Mouse (Mus musculus) forebrain, embryonic 15.5 days (tissue): ENCODE measurements around the gene Prg2. TPM values are rescaled to one million over a fixed set of nuclear protein-coding genes. Genes with fewer than 3 reads are reported as not detected.

Source experiments
- ATAC-seq: fragments of 200-750 bp; cut with Nextera tagmentation; replicated peaks from 2 replicates; pipeline ENCODE4 v1.8.0; 2017; ENCODE audit warnings: mild to moderate bottlenecking, moderate TSS enrichment, moderate library complexity
- H3K27ac ChIP-seq: fragments of 300-500 bp; sonication (generic); replicated peaks from 2 replicates; pipeline ENCODE4 v1.5.1; 2015; ENCODE audit warnings: mild to moderate bottlenecking, inconsistent platforms
- H3K27me3 ChIP-seq: fragments of 300-500 bp; sonication (generic); 2 replicates; pipeline ENCODE4 v1.6.1; 2015; ENCODE audit warnings: inconsistent platforms
- H3K36me3 ChIP-seq: fragments of 300-500 bp; sonication (generic); 2 replicates; pipeline ENCODE4 v1.6.1; 2015; ENCODE audit warnings: mild to moderate bottlenecking, inconsistent platforms
- H3K4me1 ChIP-seq: fragments of 300-500 bp; sonication (generic); 2 replicates; pipeline ENCODE4 v1.6.1; 2015; ENCODE audit warnings: inconsistent platforms
- H3K4me2 ChIP-seq: fragments of 300-500 bp; sonication (generic); replicated peaks from 2 replicates; pipeline ENCODE4 v1.6.1; 2015; ENCODE audit warnings: mild to moderate bottlenecking, inconsistent platforms
- H3K4me3 ChIP-seq: fragments of 300-500 bp; sonication (generic); 2 replicates; pipeline ENCODE4 v1.5.1; 2015; ENCODE audit warnings: mild to moderate bottlenecking, inconsistent platforms
- H3K9ac ChIP-seq: fragments of 300-500 bp; sonication (generic); replicated peaks from 2 replicates; pipeline ENCODE4 v1.6.1; 2015; ENCODE audit warnings: mild to moderate bottlenecking, inconsistent platforms
- H3K9me3 ChIP-seq: fragments of 300-500 bp; sonication (generic); 2 replicates; pipeline ENCODE4 v1.6.1; 2016; ENCODE audit warnings: inconsistent platforms
- WGBS: fragments of 180-500 bp; shearing (Covaris S2); methylation state at CpG from one replicate; pipeline ENCODE4 v1.1.7; 2015; ENCODE audit warnings: mixed read lengths; 5-methylcytosine and 5-hydroxymethylcytosine counted together
- polyA plus RNA-seq: library from polyadenylated mRNA; unstranded; fragments of >200 nt; fragmentation: Nextera tagmentation; extraction: Ambion mirVana; gene quantifications from 2 replicates; pipeline ENCODE4 v1.2.1, GENCODE M21; 2015

Prg2 gene
- polyA plus RNA-seq = 0.31 TPM in 1 of 2 replicates, not detected in the other

GRCm38 (mm10) chr2:84980188-84980587, at the start of gene Prg2:
Gene Prg2, plus strand, starts transcription at chr2:84980461.
- Histone ChIP-seq H3K27me3 (no peaks in the 10 kb centered on the region), H3K9me3 (no peaks in the 10 kb centered on the region), H3K4me3 (no peak within 1 kb of the TSS), H3K27ac (no peak within 1 kb of the TSS), H3K9ac (no peak within 1 kb of the TSS), H3K4me1 (no peaks in the 10 kb centered on the region), H3K4me2 (no peak within 1 kb of the TSS), H3K36me3 (no peaks in the 10 kb centered on the region)
- 33% methylated on average over 1 of the region's 1 CpGs for WGBS
- no peak for ATAC-seq

- Histone ChIP-seq H3K4me1 (peaks cover 7% of the 10 kb centered on the region), H3K27me3 (no peaks in the 10 kb centered on the region), H3K9me3 (no peaks in the 10 kb centered on the region), H3K9ac (no peak overlapping the region), H3K4me3 (no peak overlapping the region), H3K36me3 (no peaks in the 10 kb centered on the region), H3K4me2 (no peak overlapping the region), H3K27ac (no peak overlapping the region)
- WGBS = 65% methylated on average over 8 of the region's 8 CpGs
- ATAC-seq = no peak
Observed at GRCm38 (mm10) chr2:84933992-84934648, 46.1 kb upstream of the Prg2 start.

- 36% methylated on average over 4 of the region's 4 CpGs for WGBS
- H3K27me3 ChIP-seq = no peaks in the 10 kb centered on the region
- no peak for ATAC-seq
- no peak overlapping the region for H3K4me2 ChIP-seq
- H3K4me1 ChIP-seq = peaks cover 7% of the 10 kb centered on the region
- no peak overlapping the region for H3K27ac ChIP-seq
- no peaks in the 10 kb centered on the region for H3K36me3 ChIP-seq
- no peak overlapping the region for H3K9ac ChIP-seq
- no peaks in the 10 kb centered on the region for H3K9me3 ChIP-seq
- no peak overlapping the region for H3K4me3 ChIP-seq
Observed at GRCm38 (mm10) chr2:84934649-84935007, 45.6 kb upstream of the Prg2 start.

- Histone ChIP-seq H3K9ac (no peak overlapping the region), H3K9me3 (no peaks in the 10 kb centered on the region), H3K36me3 (no peaks in the 10 kb centered on the region), H3K27ac (no peak overlapping the region), H3K27me3 (no peaks in the 10 kb centered on the region), H3K4me3 (no peak overlapping the region), H3K4me2 (no peak overlapping the region), H3K4me1 (peaks cover 7% of the 10 kb centered on the region)
- ATAC-seq = no peak
- WGBS = 33% methylated on average over 5 of the region's 5 CpGs
Observed at GRCm38 (mm10) chr2:84935065-84935464, 45.2 kb upstream of the Prg2 start.

- H3K4me2 ChIP-seq = peak within 1 kb of the TSS; percentile 42
- peak; percentile 82 for ATAC-seq
- H3K4me1 ChIP-seq = peaks cover 7% of the 10 kb centered on the region
- no peaks in the 10 kb centered on the region for H3K36me3 ChIP-seq
- no peak within 1 kb of the TSS for H3K27ac ChIP-seq
- WGBS = 23% methylated on average over 34 of the region's 38 CpGs
- H3K9ac ChIP-seq = no peak within 1 kb of the TSS; the same call in 1 of the 2 replicates
- H3K27me3 ChIP-seq = no peaks in the 10 kb centered on the region
- no peaks in the 10 kb centered on the region for H3K9me3 ChIP-seq
- H3K4me3 ChIP-seq = peak within 1 kb of the TSS; percentile 25
Observed at GRCm38 (mm10) chr2:84936474-84937429, 43.5 kb upstream of the Prg2 start, which contains the start of gene Slc43a3. Gene Slc43a3, plus strand, starts transcription at chr2:84936579.

GRCm38 (mm10) chr2:84937491-84938150, 42.6 kb upstream of the Prg2 start:
- Histone ChIP-seq H3K9ac (no peak overlapping the region), H3K4me2 (no peak overlapping the region)
- no peak for ATAC-seq

GRCm38 (mm10) chr2:84938249-84938946, 41.9 kb upstream of the Prg2 start:
- H3K4me1 ChIP-seq = peaks cover 7% of the 10 kb centered on the region
- no peaks in the 10 kb centered on the region for H3K9me3 ChIP-seq
- H3K27ac ChIP-seq = no peak overlapping the region
- WGBS = 88% methylated on average over 5 of the region's 5 CpGs
- no peak overlapping the region for H3K4me3 ChIP-seq
- ATAC-seq = no peak
- H3K27me3 ChIP-seq = no peaks in the 10 kb centered on the region
- H3K9ac ChIP-seq = no peak overlapping the region
- H3K36me3 ChIP-seq = no peaks in the 10 kb centered on the region
- H3K4me2 ChIP-seq = no peak overlapping the region

More at GRCm38 (mm10) chr2:84937491-84938150, 42.6 kb upstream of the Prg2 start:
- Histone ChIP-seq H3K9me3 (no peaks in the 10 kb centered on the region), H3K4me1 (peaks cover 7% of the 10 kb centered on the region), H3K27me3 (no peaks in the 10 kb centered on the region), H3K36me3 (no peaks in the 10 kb centered on the region), H3K4me3 (no peak overlapping the region), H3K27ac (no peak overlapping the region)
- 78% methylated on average over 3 of the region's 3 CpGs for WGBS

- H3K4me3 ChIP-seq = no peak overlapping the region
- no peaks in the 10 kb centered on the region for H3K9me3 ChIP-seq
- ATAC-seq = no peak
- H3K9ac ChIP-seq = no peak overlapping the region
- H3K4me1 ChIP-seq = peaks cover 7% of the 10 kb centered on the region
- no peaks in the 10 kb centered on the region for H3K36me3 ChIP-seq
- H3K27ac ChIP-seq = no peak overlapping the region
- H3K4me2 ChIP-seq = no peak overlapping the region
- H3K27me3 ChIP-seq = no peaks in the 10 kb centered on the region
- 93% methylated on average over 3 of the region's 3 CpGs for WGBS
Observed at GRCm38 (mm10) chr2:84939306-84939705, 41.0 kb upstream of the Prg2 start.

- Histone ChIP-seq H3K9ac (no peak overlapping the region), H3K36me3 (no peaks in the 10 kb centered on the region), H3K4me3 (no peak overlapping the region), H3K27ac (no peak overlapping the region), H3K9me3 (no peaks in the 10 kb centered on the region), H3K4me1 (peaks cover 4% of the 10 kb centered on the region), H3K4me2 (no peak overlapping the region), H3K27me3 (no peaks in the 10 kb centered on the region)
- 92% methylated on average over 6 of the region's 6 CpGs for WGBS
- no peak for ATAC-seq
Observed at GRCm38 (mm10) chr2:84939711-84940110, 40.5 kb upstream of the Prg2 start.

- 80% methylated on average over 2 of the region's 2 CpGs for WGBS
- Histone ChIP-seq H3K36me3 (no peaks in the 10 kb centered on the region), H3K4me1 (no peaks in the 10 kb centered on the region), H3K9me3 (no peaks in the 10 kb centered on the region), H3K27me3 (no peaks in the 10 kb centered on the region), H3K4me3 (no peak overlapping the region), H3K4me2 (no peak overlapping the region), H3K27ac (no peak overlapping the region), H3K9ac (no peak overlapping the region)
- ATAC-seq = no peak
Observed at GRCm38 (mm10) chr2:84941332-84941731, 38.9 kb upstream of the Prg2 start.

GRCm38 (mm10) chr2:84941795-84942194, 38.5 kb upstream of the Prg2 start:
- 89% methylated on average over 4 of the region's 4 CpGs for WGBS
- Histone ChIP-seq H3K9me3 (no peaks in the 10 kb centered on the region), H3K27ac (no peak overlapping the region), H3K9ac (no peak overlapping the region), H3K4me3 (no peak overlapping the region), H3K4me1 (no peaks in the 10 kb centered on the region), H3K27me3 (no peaks in the 10 kb centered on the region), H3K36me3 (no peaks in the 10 kb centered on the region), H3K4me2 (no peak overlapping the region)
- no peak for ATAC-seq
